Mouse (Mus musculus): ENCODE measurements around the gene Agbl5. TPM values are rescaled to one million over a fixed set of nuclear protein-coding genes. Genes with fewer than 3 reads are reported as not detected.

Agbl5 gene
- polyA plus RNA-seq, 1 experiment from 2014 or later = 23.6 TPM

Other genes with a start within 250 kb of the Agbl5 start
- 29.9 and 30.7 TPM in 2 replicates for gene Slc35f6, start 240.8 kb upstream of the Agbl5 start, polyA plus RNA-seq (2015; fragmentation: Nextera tagmentation; extraction: Ambion mirVana)
- gene Cenpa, start 221.9 kb upstream of the Agbl5 start, polyA plus RNA-seq (2015; fragmentation: Nextera tagmentation; extraction: Ambion mirVana) = 61.6 and 69.1 TPM in 2 replicates
- 180 and 199 TPM in 2 replicates for gene Dpysl5, start 177.1 kb upstream of the Agbl5 start, polyA plus RNA-seq (2015; fragmentation: Nextera tagmentation; extraction: Ambion mirVana)
- gene Mapre3, start 74.1 kb upstream of the Agbl5 start, polyA plus RNA-seq (2015; fragmentation: Nextera tagmentation; extraction: Ambion mirVana) = 108 and 115 TPM in 2 replicates
- gene Tmem214, start 20.7 kb upstream of the Agbl5 start, polyA plus RNA-seq (2015; fragmentation: Nextera tagmentation; extraction: Ambion mirVana) = 59.5 and 61.9 TPM in 2 replicates
- gene Ost4, start 19.1 kb downstream of the Agbl5 start, polyA plus RNA-seq (2015; fragmentation: Nextera tagmentation; extraction: Ambion mirVana) = 272 and 289 TPM in 2 replicates
- gene Emilin1, start 24.7 kb downstream of the Agbl5 start, polyA plus RNA-seq (2015; fragmentation: Nextera tagmentation; extraction: Ambion mirVana) = 23.6 and 30.2 TPM in 2 replicates
- 8.7 and 9.1 TPM in 2 replicates for gene Khk, start 32.7 kb downstream of the Agbl5 start, polyA plus RNA-seq (2015; fragmentation: Nextera tagmentation; extraction: Ambion mirVana)
- 30.3 and 34.1 TPM in 2 replicates for gene Cgref1, start 56.9 kb downstream of the Agbl5 start, polyA plus RNA-seq (2015; fragmentation: Nextera tagmentation; extraction: Ambion mirVana)
- 110 and 112 TPM in 2 replicates for gene Preb, start 71.7 kb downstream of the Agbl5 start, polyA plus RNA-seq (2015; fragmentation: Nextera tagmentation; extraction: Ambion mirVana)
- gene Tcf23, start 80.0 kb downstream of the Agbl5 start, polyA plus RNA-seq (2015; fragmentation: Nextera tagmentation; extraction: Ambion mirVana) = 0.04 TPM in 1 of 2 replicates, not detected in the other
- 165 and 184 TPM in 2 replicates for gene Atraid, start 159.6 kb downstream of the Agbl5 start, polyA plus RNA-seq (2015; fragmentation: Nextera tagmentation; extraction: Ambion mirVana)
- gene Slc5a6, start 160.2 kb downstream of the Agbl5 start, polyA plus RNA-seq (2015; fragmentation: Nextera tagmentation; extraction: Ambion mirVana) = 18.1 and 20.3 TPM in 2 replicates
- gene Cad, start 166.1 kb downstream of the Agbl5 start, polyA plus RNA-seq (2015; fragmentation: Nextera tagmentation; extraction: Ambion mirVana) = 13.7 and 14.7 TPM in 2 replicates
- gene Dnajc5g, start 217.6 kb downstream of the Agbl5 start, polyA plus RNA-seq (2015; fragmentation: Nextera tagmentation; extraction: Ambion mirVana) = not detected in 2 replicates
- 30.5 and 35.0 TPM in 2 replicates for gene Slc30a3, start 219.5 kb downstream of the Agbl5 start, polyA plus RNA-seq (2015; fragmentation: Nextera tagmentation; extraction: Ambion mirVana)
- 0.16 TPM in 1 of 2 replicates, not detected in the other for gene Trim54, start 228.0 kb downstream of the Agbl5 start, polyA plus RNA-seq (2015; fragmentation: Nextera tagmentation; extraction: Ambion mirVana)

Data from hindbrain, embryonic 13.5 days (tissue).